Mouse (Mus musculus) cerebellum, adult 2 months (tissue): ENCODE data around the gene Mroh2a. TPM values are rescaled to one million over a fixed set of nuclear protein-coding genes. Genes with fewer than 3 reads are reported as not detected.

Experiments
- DNase-seq, 2 experiments: peaks; one replicate each; pipeline ENCODE4 v3.0.0; 2021
- H3K27ac ChIP-seq: fragments of 200-500 bp; 2 replicates; pipeline ENCODE4 v1.5.1; 2012; ENCODE audit warnings: low read length, control low read depth, inconsistent platforms; ENCODE audit not compliant: insufficient read depth
- H3K27me3 ChIP-seq: fragments of 200-500 bp; 2 replicates; pipeline ENCODE4 v1.6.1; 2012; ENCODE audit warnings: inconsistent platforms, mild to moderate bottlenecking, low read length, moderate library complexity; ENCODE audit not compliant: control insufficient read depth, insufficient read depth
- H3K4me1 ChIP-seq: fragments of 200-500 bp; 2 replicates; pipeline ENCODE4 v1.6.1; 2011; ENCODE audit warnings: low read length; ENCODE audit not compliant: control insufficient read depth, insufficient read depth
- H3K4me3 ChIP-seq: fragments of 200-500 bp; replicated peaks from 2 replicates; pipeline ENCODE3; 2011; ENCODE audit warnings: mild to moderate bottlenecking, low read depth, low read length, control low read depth; ENCODE audit not compliant: insufficient read depth
- CTCF ChIP-seq: fragments of 200-500 bp; IDR thresholded peaks from 2 replicates; pipeline ENCODE4 v1.5.1; 2011; ENCODE audit warnings: low read depth, mild to moderate bottlenecking, control low read depth, low read length, moderate library complexity, borderline replicate concordance; ENCODE audit not compliant: insufficient read depth
- POLR2A ChIP-seq: fragments of 200-500 bp; IDR thresholded peaks from 2 replicates; pipeline ENCODE4 v1.6.1; 2011; ENCODE audit warnings: low read length, control low read depth, borderline replicate concordance; ENCODE audit not compliant: insufficient read depth
- WGBS: fragments of 180-500 bp; shearing (Covaris S2); methylation state at CpG from one replicate; pipeline ENCODE4 v1.1.7; 2018; 5-methylcytosine and 5-hydroxymethylcytosine counted together
- polyA plus RNA-seq: library from polyadenylated mRNA; depleted of rRNA; stranded (reverse); fragments of >200 nt; gene quantifications from 2 replicates; pipeline ENCODE4 v1.2.3, GENCODE M21; 2012; rRNA removed

Gene Mroh2a
- 0.25 and 0.43 TPM in 2 replicates for polyA plus RNA-seq

DNA sequence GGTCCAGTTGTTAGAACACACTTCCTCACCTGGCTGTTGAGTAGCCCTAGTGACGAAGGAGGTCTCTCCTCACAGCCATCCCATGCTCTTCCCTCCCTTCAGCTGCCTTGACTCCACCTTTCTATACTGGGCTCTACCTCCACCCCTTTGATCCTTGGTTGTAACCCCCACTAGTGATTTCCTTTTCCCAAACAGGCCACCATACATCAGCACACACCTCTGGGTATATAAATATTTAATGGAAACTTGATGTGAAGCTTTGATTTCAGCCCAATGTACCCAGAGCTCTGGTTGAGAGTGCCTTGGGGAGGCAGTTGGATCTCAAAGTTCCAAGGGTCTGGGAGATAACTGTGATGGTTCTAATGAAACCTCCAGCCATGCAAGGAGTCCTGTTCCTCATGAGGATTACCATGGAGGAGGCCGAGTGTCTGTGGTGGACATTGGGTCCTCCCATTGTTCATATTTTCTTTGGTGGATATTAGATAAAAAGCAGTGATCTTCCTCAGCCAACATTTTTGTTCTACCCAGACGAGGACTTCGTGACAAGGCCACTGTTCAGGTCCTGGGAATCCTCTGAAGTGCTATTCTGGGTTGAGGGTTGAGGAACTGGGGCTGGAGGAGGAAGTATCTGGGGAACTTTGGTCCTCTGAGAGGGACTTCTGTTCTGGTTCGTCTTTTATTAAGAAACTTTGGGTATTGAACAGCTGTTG, at the start of gene Mroh2a:
Gene Mroh2a (plus strand): TSS at position 317 of the 710 bp plus-strand sequence.
- Histone ChIP-seq H3K4me3 (no peak within 1 kb of the TSS), H3K4me1 (no peaks in the 10 kb centered on the region), H3K27me3 (no peaks in the 10 kb centered on the region), H3K27ac (no peak within 1 kb of the TSS)
- no peak for DNase-seq
- WGBS: 42% methylated on average over 5 of the region's 5 CpGs
- no peak for TF ChIP-seq POLR2A
- TF ChIP-seq CTCF: no peak

DNA sequence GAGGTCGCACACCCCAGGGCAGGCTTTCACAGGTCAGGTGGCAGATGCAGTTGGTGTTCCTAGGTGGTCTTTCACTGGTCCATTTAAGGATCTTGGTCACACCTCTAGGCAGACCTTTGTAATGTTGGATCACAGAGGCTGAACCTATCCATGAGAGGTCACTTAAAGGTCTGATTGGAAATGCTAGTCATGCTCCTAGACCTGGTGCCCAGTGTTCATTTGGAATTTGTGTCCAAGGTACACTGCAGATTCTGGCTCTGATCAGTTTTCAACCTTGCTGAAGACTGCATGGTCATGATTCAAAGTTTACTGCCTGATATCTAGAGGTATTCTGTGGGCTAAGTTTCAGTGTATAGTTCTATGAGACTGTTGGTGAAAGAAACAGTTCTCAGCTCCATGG, 47.1 kb upstream of the Mroh2a start:
- H3K27ac ChIP-seq: no peak overlapping the region
- DNase-seq: no peak
- TF ChIP-seq POLR2A (no peak), CTCF (no peak)
- H3K27me3 ChIP-seq: no peaks in the 10 kb centered on the region
- WGBS: 94% methylated on average over 1 of the region's 1 CpGs
- no peaks in the 10 kb centered on the region for H3K4me1 ChIP-seq
- H3K4me3 ChIP-seq: no peak overlapping the region

DNA sequence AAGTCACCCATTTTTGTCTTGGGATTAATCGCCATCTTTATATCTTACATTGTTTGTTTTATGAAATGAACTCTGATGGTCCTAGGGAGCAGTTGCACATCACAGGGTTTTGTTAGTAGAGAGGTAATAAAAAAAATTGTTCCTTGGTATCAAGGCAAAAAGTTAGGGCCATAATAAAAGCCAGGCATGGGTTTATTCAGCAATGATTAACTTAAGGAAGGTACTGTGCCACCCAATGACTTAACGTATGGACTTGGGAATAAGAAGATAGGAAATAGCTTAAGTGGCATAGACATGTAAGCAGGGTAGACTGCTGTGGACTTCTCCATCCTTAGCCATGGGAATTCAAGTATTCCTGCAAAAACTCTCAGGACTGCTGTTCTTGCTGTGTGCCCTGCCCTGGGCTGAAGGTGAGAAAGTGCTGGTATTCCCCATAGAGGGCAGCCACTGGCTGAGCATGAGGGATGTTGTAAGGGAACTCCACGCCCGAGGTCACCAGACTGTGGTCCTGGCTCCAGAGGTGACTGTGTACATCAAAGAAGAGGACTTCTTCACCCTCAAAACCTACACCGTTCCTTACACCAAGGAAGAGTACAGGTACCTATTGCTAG, 40.4 kb upstream of the Mroh2a start:
- Histone ChIP-seq H3K27ac (no peak overlapping the region), H3K4me1 (no peaks in the 10 kb centered on the region), H3K27me3 (no peaks in the 10 kb centered on the region), H3K4me3 (no peak overlapping the region)
- TF ChIP-seq POLR2A (no peak), CTCF (no peak)
- 87% methylated on average over 5 of the region's 5 CpGs for WGBS
- no peak for DNase-seq

DNA sequence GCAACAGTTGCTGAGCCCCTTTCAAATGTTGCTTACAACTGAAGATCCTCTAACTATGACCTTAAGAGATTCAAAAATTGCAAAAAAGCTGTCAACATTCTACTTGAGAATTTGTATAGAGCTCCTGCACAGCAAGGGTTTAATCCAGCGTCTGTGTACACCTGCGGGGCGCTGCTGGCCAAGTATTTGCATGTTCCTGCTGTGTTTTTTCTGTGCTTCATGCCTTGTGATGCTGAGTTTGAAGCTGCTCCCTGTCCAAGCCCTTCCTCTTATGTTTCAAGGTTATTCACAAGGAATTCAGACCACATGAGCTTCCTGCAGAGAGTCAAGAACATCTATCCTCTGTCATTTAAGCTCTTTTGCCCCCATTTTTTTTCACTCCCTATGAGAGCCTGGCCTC, 34.6 kb upstream of the Mroh2a start:
- TF ChIP-seq POLR2A: no peak
- TF ChIP-seq CTCF: no peak
- no peak for DNase-seq
- H3K4me3 ChIP-seq: no peak overlapping the region
- no peak overlapping the region for H3K27ac ChIP-seq
- WGBS: 53% methylated on average over 3 of the region's 3 CpGs
- no peaks in the 10 kb centered on the region for H3K4me1 ChIP-seq
- no peaks in the 10 kb centered on the region for H3K27me3 ChIP-seq

DNA sequence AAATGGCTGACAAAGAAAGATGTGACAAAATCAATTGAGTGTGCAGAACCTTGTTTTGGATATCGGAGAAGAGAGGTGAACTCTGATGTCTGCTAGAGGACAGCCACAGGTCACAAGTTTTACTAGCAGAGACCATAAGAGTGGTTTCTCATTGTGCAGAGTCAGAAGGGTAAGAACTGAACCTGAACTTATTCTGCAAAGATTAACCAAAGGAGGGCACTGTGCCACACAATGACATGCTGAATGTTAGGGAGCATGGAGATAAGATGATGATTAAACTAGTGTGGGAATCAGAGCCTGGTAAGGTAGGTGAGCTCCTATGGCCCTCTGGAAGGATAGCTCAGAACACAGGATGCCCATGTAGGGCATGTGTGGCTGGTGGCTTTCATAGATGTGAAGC, 31.1 kb upstream of the Mroh2a start:
- H3K27me3 ChIP-seq: no peaks in the 10 kb centered on the region
- peaks cover 14% of the 10 kb centered on the region for H3K4me1 ChIP-seq
- no peak overlapping the region for H3K4me3 ChIP-seq
- WGBS: 89% methylated on average over 1 of the region's 1 CpGs
- no peak for TF ChIP-seq CTCF
- TF ChIP-seq POLR2A: no peak
- no peak overlapping the region for H3K27ac ChIP-seq
- DNase-seq: no peak

DNA sequence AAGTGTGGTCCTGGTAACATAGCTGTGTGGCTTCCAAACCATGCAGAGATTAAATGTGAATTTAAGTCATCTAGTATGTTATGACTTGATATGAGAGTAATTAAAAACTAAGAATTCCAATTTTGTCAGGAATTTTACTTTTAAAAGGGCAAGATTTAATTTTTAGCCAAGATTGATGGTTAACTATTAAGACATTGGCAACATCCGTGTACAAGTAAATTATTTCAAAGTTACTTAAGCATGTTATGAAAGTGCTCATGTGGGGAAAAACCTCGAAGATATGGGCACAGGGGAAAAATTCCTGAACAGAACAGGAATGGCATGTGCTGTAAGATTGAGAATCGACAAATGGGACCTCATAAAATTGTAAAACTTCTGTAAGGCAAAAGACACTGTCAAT, 29.3 kb upstream of the Mroh2a start:
- no peak for TF ChIP-seq POLR2A
- Histone ChIP-seq H3K4me1 (peaks cover 14% of the 10 kb centered on the region), H3K27ac (no peak overlapping the region), H3K27me3 (no peaks in the 10 kb centered on the region), H3K4me3 (no peak overlapping the region)
- DNase-seq: no peak
- 77% methylated on average over 3 of the region's 3 CpGs for WGBS

DNA sequence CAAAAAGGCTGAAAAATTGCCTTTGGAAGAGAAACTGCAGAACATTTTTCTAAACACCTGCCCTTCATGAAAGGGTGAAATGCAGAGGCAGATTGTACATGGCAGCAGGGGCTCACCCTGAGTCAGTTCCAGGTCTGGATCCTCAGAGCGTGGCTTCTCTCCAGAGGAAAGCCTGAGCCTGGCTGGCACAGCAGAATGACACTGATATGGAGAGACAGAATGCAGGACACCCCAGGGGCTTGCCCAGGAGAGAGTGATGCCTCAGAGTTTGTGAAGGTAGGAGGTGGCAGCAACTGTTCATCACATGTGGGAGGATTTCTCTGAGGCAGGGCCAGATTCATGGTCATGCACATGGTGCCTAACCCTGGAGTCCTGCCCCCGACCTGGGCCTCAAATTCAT, 26.8 kb upstream of the Mroh2a start:
- H3K4me1 ChIP-seq: peaks cover 14% of the 10 kb centered on the region
- H3K27ac ChIP-seq: peak overlapping the region; percentile 60
- no peaks in the 10 kb centered on the region for H3K27me3 ChIP-seq
- no peak overlapping the region for H3K4me3 ChIP-seq
- peak; percentile 60 to 73 for DNase-seq
- no peak for TF ChIP-seq CTCF
- TF ChIP-seq POLR2A: no peak
- 18% methylated on average over 2 of the region's 2 CpGs for WGBS

DNA sequence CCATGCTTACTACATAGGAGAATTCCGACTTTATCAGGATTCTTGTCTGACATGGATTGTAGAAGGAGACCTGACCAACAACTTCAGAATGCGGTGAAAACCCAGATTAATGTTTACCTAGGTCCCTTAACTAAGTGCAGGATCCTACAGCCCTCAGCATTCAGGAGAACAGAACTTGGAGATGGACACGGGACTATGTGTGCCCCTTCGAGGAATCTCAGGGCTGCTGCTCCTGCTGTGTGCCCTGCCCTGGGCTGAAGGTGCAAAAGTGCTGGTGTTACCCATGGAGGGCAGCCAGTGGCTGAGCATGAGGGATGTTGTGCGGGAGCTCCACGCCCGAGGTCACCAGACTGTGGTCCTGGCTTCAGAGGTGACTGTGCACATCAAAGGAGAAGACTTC, 26.3 kb upstream of the Mroh2a start, which contains the start of gene Ugt1a2:
Gene Ugt1a2 (plus strand): TSS at position 146 of the 400 bp plus-strand sequence.
- Histone ChIP-seq H3K27ac (peak within 1 kb of the TSS; percentile 60), H3K27me3 (no peaks in the 10 kb centered on the region), H3K4me1 (peaks cover 14% of the 10 kb centered on the region), H3K4me3 (no peak within 1 kb of the TSS)
- 73% methylated on average over 7 of the region's 7 CpGs for WGBS
- no peak for TF ChIP-seq CTCF
- TF ChIP-seq POLR2A: no peak
- DNase-seq: no peak
